Mouse (Mus musculus): ENCODE measurements at regions not wholly inside any gene's neighbourhood (a gene's known extent, or its start where the extent isn't known, plus 50 kb on each side); places are given as distances from the start of the nearest gene placed in this dataset.

DNA sequence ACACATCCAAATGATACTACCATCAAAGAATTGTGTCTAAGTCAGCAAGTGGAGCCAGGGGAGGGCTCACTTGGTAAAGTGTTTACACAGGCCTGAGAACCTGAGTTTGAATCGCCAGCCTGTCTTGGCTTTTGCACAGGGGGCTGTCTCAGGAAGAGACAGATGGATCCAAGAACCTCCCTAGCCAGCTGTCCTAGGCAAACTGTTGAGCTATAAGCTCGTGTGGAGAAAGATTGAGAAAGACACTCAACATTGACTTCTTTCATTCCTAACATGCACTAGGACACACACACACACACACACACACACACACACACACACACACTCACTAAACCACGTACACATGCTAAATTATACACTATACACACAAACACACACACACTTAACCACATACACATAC is 363.9 kb upstream of the Runx1 start:
- Histone ChIP-seq H3K9me3 (ENCODE audit: control insufficient read depth, low read length) (no peaks in the 10 kb centered on the region), H3K9ac (ENCODE audit: low read depth, low read length, severe bottlenecking) (no peak overlapping the region), H3K4me2 (replicated peaks; ENCODE audit: low read depth, low read length, severe bottlenecking) (no peak overlapping the region), H3K27ac (replicated peaks; ENCODE audit: low read depth, low read length) (no peak overlapping the region), H3K27me3 (ENCODE audit: control insufficient read depth, insufficient read depth, low read length) (no peaks in the 10 kb centered on the region), H3K4me1 (ENCODE audit: control insufficient read depth, insufficient read depth, low read length) (no peaks in the 10 kb centered on the region), H3K36me3 (ENCODE audit: control insufficient read depth, insufficient read depth, low read length) (no peaks in the 10 kb centered on the region), H3K4me3 (replicated peaks; ENCODE audit: low read length) (no peak overlapping the region)
- no peak for DNase-seq (ENCODE audit: low spot score)
- TF ChIP-seq POLR2A (IDR thresholded peaks at IDR 0.05; ENCODE audit: borderline replicate concordance, extremely low read depth, insufficient read depth, insufficient read length), result no peak
- WGBS, result 73% methylated on average over 3 of the region's 3 CpGs
- no peak for ATAC-seq (ENCODE audit: low FRiP score, low read depth)

DNA sequence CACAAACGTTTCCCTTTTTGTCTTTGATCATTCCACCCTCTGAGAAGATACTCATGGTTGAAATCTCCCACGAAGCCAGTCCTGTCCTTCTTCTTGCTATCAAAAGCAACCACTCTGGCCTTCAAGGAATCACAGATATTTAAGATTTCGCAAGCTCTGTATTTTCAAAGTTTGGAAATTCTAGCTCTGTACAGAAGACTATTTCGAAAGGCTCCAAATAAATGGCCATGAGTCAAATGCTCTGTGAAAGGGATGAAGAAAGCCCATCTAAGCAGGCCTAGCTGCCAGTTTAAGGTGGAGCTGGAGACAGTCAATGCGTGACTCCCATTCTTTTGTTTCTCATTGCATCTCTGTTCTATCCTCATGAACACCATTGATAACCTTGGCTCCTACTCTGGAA is 363.5 kb upstream of the Runx1 start:
- no peaks in the 10 kb centered on the region for H3K36me3 ChIP-seq (ENCODE audit: control insufficient read depth, insufficient read depth, low read length)
- H3K9ac ChIP-seq (ENCODE audit: low read depth, low read length, severe bottlenecking), result no peak overlapping the region
- WGBS, result 85% methylated on average over 5 of the region's 5 CpGs
- H3K4me2 ChIP-seq (replicated peaks; ENCODE audit: low read depth, low read length, severe bottlenecking), result no peak overlapping the region
- H3K4me3 ChIP-seq (replicated peaks; ENCODE audit: low read length), result no peak overlapping the region
- no peak overlapping the region for H3K27ac ChIP-seq (replicated peaks; ENCODE audit: low read depth, low read length)
- no peaks in the 10 kb centered on the region for H3K27me3 ChIP-seq (ENCODE audit: control insufficient read depth, insufficient read depth, low read length)
- no peak for ATAC-seq (ENCODE audit: low FRiP score, low read depth)
- TF ChIP-seq POLR2A (IDR thresholded peaks at IDR 0.05; ENCODE audit: borderline replicate concordance, extremely low read depth, insufficient read depth, insufficient read length), result no peak
- DNase-seq (ENCODE audit: low spot score), result no peak
- no peaks in the 10 kb centered on the region for H3K4me1 ChIP-seq (ENCODE audit: control insufficient read depth, insufficient read depth, low read length)
- H3K9me3 ChIP-seq (ENCODE audit: control insufficient read depth, low read length), result no peaks in the 10 kb centered on the region

DNA sequence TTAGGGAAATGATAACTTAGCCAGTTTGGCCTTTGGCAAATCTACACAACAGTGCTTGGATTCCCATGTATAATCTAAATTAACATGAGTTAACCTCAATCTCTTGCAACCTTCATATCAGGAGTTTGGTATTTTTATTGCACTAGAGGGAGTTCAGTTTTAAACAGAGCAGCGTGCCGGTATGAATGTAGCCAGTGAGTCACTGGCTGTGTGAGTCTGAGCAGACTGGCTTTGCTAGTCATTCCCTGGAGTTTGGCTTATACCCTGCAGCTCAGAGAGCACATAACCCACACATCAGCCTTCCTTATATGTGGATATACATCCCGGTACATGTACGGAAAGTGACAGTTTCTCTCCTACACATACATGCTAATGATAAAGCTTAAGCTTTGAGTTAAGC is 360.6 kb upstream of the Runx1 start:
- Histone ChIP-seq H3K4me1 (ENCODE audit: control insufficient read depth, insufficient read depth, low read length) (no peaks in the 10 kb centered on the region), H3K4me2 (replicated peaks; ENCODE audit: low read depth, low read length, severe bottlenecking) (no peak overlapping the region), H3K9ac (ENCODE audit: low read depth, low read length, severe bottlenecking) (no peak overlapping the region), H3K4me3 (replicated peaks; ENCODE audit: low read length) (no peak overlapping the region), H3K27ac (replicated peaks; ENCODE audit: low read depth, low read length) (no peak overlapping the region), H3K9me3 (ENCODE audit: control insufficient read depth, low read length) (no peaks in the 10 kb centered on the region), H3K36me3 (ENCODE audit: control insufficient read depth, insufficient read depth, low read length) (no peaks in the 10 kb centered on the region), H3K27me3 (ENCODE audit: control insufficient read depth, insufficient read depth, low read length) (no peaks in the 10 kb centered on the region)
- ATAC-seq (ENCODE audit: low FRiP score, low read depth) (no peak), DNase-seq (ENCODE audit: low spot score) (peak; percentile 19)
- 48% methylated on average over 4 of the region's 4 CpGs for WGBS
- TF ChIP-seq POLR2A (IDR thresholded peaks at IDR 0.05; ENCODE audit: borderline replicate concordance, extremely low read depth, insufficient read depth, insufficient read length), result no peak

DNA sequence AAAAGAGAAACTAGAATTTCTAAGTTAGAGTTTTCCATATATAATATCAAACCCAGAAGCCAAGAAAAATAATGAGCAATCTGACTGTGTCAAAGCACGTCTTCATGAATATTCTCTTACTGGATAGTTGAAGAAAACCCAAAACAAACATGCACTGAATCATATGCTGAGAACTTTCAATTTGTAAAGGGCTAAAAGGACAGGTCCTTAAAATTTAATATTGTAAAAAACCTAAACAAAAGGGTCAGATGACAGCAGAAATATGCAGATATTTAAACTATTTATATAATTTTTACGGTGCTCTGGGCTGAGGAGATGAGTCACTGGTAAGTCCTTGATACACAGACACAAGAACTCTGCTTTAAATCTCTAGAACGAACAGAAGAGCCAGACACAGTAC is 356.7 kb upstream of the Runx1 start:
- no peak for TF ChIP-seq POLR2A (IDR thresholded peaks at IDR 0.05; ENCODE audit: borderline replicate concordance, extremely low read depth, insufficient read depth, insufficient read length)
- Histone ChIP-seq H3K4me1 (ENCODE audit: control insufficient read depth, insufficient read depth, low read length) (no peaks in the 10 kb centered on the region), H3K27me3 (ENCODE audit: control insufficient read depth, insufficient read depth, low read length) (no peaks in the 10 kb centered on the region), H3K4me3 (replicated peaks; ENCODE audit: low read length) (no peak overlapping the region), H3K4me2 (replicated peaks; ENCODE audit: low read depth, low read length, severe bottlenecking) (no peak overlapping the region), H3K9me3 (ENCODE audit: control insufficient read depth, low read length) (no peaks in the 10 kb centered on the region), H3K36me3 (ENCODE audit: control insufficient read depth, insufficient read depth, low read length) (no peaks in the 10 kb centered on the region), H3K9ac (ENCODE audit: low read depth, low read length, severe bottlenecking) (no peak overlapping the region), H3K27ac (replicated peaks; ENCODE audit: low read depth, low read length) (no peak overlapping the region)
- ATAC-seq (ENCODE audit: low FRiP score, low read depth) (no peak), DNase-seq (ENCODE audit: low spot score) (no peak)
- 88% methylated on average over 3 of the region's 3 CpGs for WGBS

DNA sequence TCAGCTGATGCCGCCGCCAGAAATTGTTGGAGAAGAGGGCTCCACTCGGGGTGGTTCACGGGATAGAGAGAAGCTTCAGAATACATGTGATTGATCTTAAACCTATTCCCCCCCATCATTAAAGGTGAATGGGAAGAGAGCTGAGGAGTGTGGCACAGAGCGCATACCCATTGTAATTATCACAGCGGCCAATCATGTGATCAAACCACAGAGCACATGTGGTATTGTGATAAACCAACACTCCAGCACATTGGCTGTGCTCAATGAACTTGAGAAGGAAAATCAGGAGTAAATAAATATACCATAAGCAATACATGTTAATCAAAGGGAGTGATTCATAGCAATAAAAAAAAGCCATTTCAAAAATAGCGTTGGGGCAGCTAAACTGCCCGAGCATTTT is 355.5 kb upstream of the Runx1 start:
- ATAC-seq (ENCODE audit: low FRiP score, low read depth), result no peak
- Histone ChIP-seq H3K9me3 (ENCODE audit: control insufficient read depth, low read length) (no peaks in the 10 kb centered on the region), H3K4me3 (replicated peaks; ENCODE audit: low read length) (no peak overlapping the region), H3K27ac (replicated peaks; ENCODE audit: low read depth, low read length) (no peak overlapping the region), H3K36me3 (ENCODE audit: control insufficient read depth, insufficient read depth, low read length) (no peaks in the 10 kb centered on the region), H3K4me1 (ENCODE audit: control insufficient read depth, insufficient read depth, low read length) (no peaks in the 10 kb centered on the region), H3K4me2 (replicated peaks; ENCODE audit: low read depth, low read length, severe bottlenecking) (no peak overlapping the region), H3K27me3 (ENCODE audit: control insufficient read depth, insufficient read depth, low read length) (no peaks in the 10 kb centered on the region), H3K9ac (ENCODE audit: low read depth, low read length, severe bottlenecking) (no peak overlapping the region)
- no peak for DNase-seq (ENCODE audit: low spot score)
- WGBS, result 94% methylated on average over 8 of the region's 8 CpGs
- no peak for TF ChIP-seq POLR2A (IDR thresholded peaks at IDR 0.05; ENCODE audit: borderline replicate concordance, extremely low read depth, insufficient read depth, insufficient read length)

DNA sequence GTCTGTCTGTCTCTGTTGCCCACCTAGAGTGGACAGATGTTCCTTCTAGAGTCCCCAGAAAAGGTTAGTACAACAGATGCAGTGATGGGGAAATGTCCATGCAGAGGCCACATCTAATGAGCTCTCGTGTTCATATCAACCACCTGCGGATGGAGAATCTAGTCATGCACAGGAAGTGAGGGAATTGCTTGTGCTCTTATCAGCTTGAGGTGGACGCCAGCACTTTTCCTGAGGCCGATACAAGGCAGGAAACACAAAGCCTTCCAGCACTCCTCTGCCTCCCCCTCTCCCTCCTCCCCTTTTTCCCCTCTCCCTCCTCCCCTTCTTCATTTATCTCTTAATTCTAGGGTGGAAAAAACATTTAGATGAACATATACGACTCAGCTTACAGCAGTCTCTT is 354.3 kb upstream of the Runx1 start:
- Histone ChIP-seq H3K4me1 (ENCODE audit: control insufficient read depth, insufficient read depth, low read length) (no peaks in the 10 kb centered on the region), H3K27ac (replicated peaks; ENCODE audit: low read depth, low read length) (no peak overlapping the region), H3K27me3 (ENCODE audit: control insufficient read depth, insufficient read depth, low read length) (no peaks in the 10 kb centered on the region), H3K4me2 (replicated peaks; ENCODE audit: low read depth, low read length, severe bottlenecking) (no peak overlapping the region), H3K9me3 (ENCODE audit: control insufficient read depth, low read length) (no peaks in the 10 kb centered on the region), H3K9ac (ENCODE audit: low read depth, low read length, severe bottlenecking) (no peak overlapping the region), H3K36me3 (ENCODE audit: control insufficient read depth, insufficient read depth, low read length) (no peaks in the 10 kb centered on the region), H3K4me3 (replicated peaks; ENCODE audit: low read length) (no peak overlapping the region)
- DNase-seq (ENCODE audit: low spot score) (no peak), ATAC-seq (ENCODE audit: low FRiP score, low read depth) (no peak)
- TF ChIP-seq POLR2A (IDR thresholded peaks at IDR 0.05; ENCODE audit: borderline replicate concordance, extremely low read depth, insufficient read depth, insufficient read length), result no peak
- 75% methylated on average over 5 of the region's 5 CpGs for WGBS
